Mouse (Mus musculus) liver, postnatal 0 days (tissue): ENCODE results near the gene Bcl2l1.

ENCODE experiments used
- CTCF ChIP-seq: sonication (generic); IDR thresholded peaks from 2 replicates; pipeline ENCODE4 v1.5.1; 2016; ENCODE audit warnings: antibody characterized with exemption, low read depth
- EP300 ChIP-seq: IDR thresholded peaks from 2 replicates; pipeline ENCODE4 v1.6.1; 2016; ENCODE audit warnings: antibody characterized with exemption, low read depth, mild to moderate bottlenecking

- no peak for TF ChIP-seq EP300
- TF ChIP-seq CTCF = no peak
Measured at GRCm38 (mm10) chr2:152753944-152754711, 77.4 kb downstream of the Bcl2l1 start, which contains the start of gene Cox4i2.
